Mouse (Mus musculus) MEL (cell line): Measurements from ENCODE around the gene Myt1l.

Source experiments
- CHD1 ChIP-seq: IDR thresholded peaks from 2 replicates; pipeline ENCODE4 v1.6.1; 2012; ENCODE audit warnings: low read depth, mild to moderate bottlenecking, inconsistent platforms, low read length, improper control_type of control experiment
- CTCF ChIP-seq, 3 experiments: IDR thresholded peaks in 2 of 3; conservative IDR thresholded peaks in 1 of 3; 2 replicates each; pipeline ENCODE4 v1.5.1; 2011 to 2012; ENCODE audit warnings: low read length in 3 of 3, low read depth in 2 of 3, mild to moderate bottlenecking in 2 of 3, improper control_type of control experiment in 1 of 3, inconsistent platforms in 1 of 3, mixed read lengths in 1 of 3, moderate library complexity in 1 of 3; ENCODE audit not compliant: control insufficient read depth in 1 of 3, insufficient read depth in 1 of 3, poor library complexity in 1 of 3, severe bottlenecking in 1 of 3
- EP300 ChIP-seq, 2 experiments: IDR thresholded peaks; 2 replicates each; pipeline ENCODE4 v1.6.1; 2011; ENCODE audit warnings: improper control_type of control experiment in 2 of 2, low read length in 2 of 2, low read depth in 1 of 2, mild to moderate bottlenecking in 1 of 2
- GATA1 ChIP-seq: IDR thresholded peaks from 2 replicates; pipeline ENCODE4 v1.6.1; 2011; ENCODE audit warnings: low read depth, low read length, improper control_type of control experiment
- HCFC1 ChIP-seq: IDR thresholded peaks from 2 replicates; pipeline ENCODE4 v1.6.1; 2012; ENCODE audit warnings: low read depth, mild to moderate bottlenecking, inconsistent platforms, low read length, improper control_type of control experiment, moderate library complexity
- MYC ChIP-seq: IDR thresholded peaks from 2 replicates; pipeline ENCODE4 v1.6.1; 2011; ENCODE audit warnings: low read depth, mild to moderate bottlenecking, low read length, improper control_type of control experiment, moderate library complexity
- POLR2A ChIP-seq, 2 experiments: IDR thresholded peaks; 2 replicates each; pipeline ENCODE4 v1.6.1; 2011 to 2012; ENCODE audit warnings: low read length in 2 of 2, mild to moderate bottlenecking in 2 of 2, control low read depth in 1 of 2, improper control_type of control experiment in 1 of 2, low read depth in 1 of 2, moderate library complexity in 1 of 2; ENCODE audit not compliant: control insufficient read depth in 1 of 2, insufficient read depth in 1 of 2, poor library complexity in 1 of 2
- POLR2AphosphoS2 ChIP-seq: IDR thresholded peaks from 2 replicates; pipeline ENCODE4 v1.6.1; 2011; ENCODE audit warnings: low read length, improper control_type of control experiment
- POLR2AphosphoS5 ChIP-seq: IDR thresholded peaks from 2 replicates; pipeline ENCODE4 v1.6.1; 2012; ENCODE audit warnings: low read depth, borderline replicate concordance, mild to moderate bottlenecking, inconsistent platforms, low read length, moderate library complexity, mixed read lengths
- TAL1 ChIP-seq: IDR thresholded peaks from 2 replicates; pipeline ENCODE4 v1.6.1; 2012; ENCODE audit warnings: mild to moderate bottlenecking, inconsistent platforms, low read length, moderate library complexity, mixed read lengths
- TBP ChIP-seq: IDR thresholded peaks from 2 replicates; pipeline ENCODE4 v1.8.0; 2011; ENCODE audit warnings: low read depth, low read length, improper control_type of control experiment
- USF1 ChIP-seq: IDR thresholded peaks from 2 replicates; pipeline ENCODE4 v1.6.1; 2014; ENCODE audit warnings: low read depth, mild to moderate bottlenecking, inconsistent platforms, low read length, improper control_type of control experiment, moderate library complexity

GRCm38 (mm10) chr12:29644721-29645120 is 116.5 kb downstream of the Myt1l start:
- TF ChIP-seq CHD1 = no peak
- no peak for TF ChIP-seq GATA1
- TF ChIP-seq TAL1 = no peak
- TF ChIP-seq EP300 (IDR thresholded peaks at IDR 0.05; ENCODE audit: low read depth in 1 of 2, low read length in 2 of 2) = no peak
- no peak for TF ChIP-seq CTCF (IDR thresholded peaks at IDR 0.05 in 2 of 3, conservative IDR thresholded peaks at IDR 0.05 in 1 of 3; ENCODE audit: control insufficient read depth in 1 of 3, insufficient read depth in 1 of 3, low read depth in 2 of 3, low read length in 3 of 3, poor library complexity in 1 of 3, severe bottlenecking in 1 of 3)
- TF ChIP-seq POLR2AphosphoS5 = no peak
- TF ChIP-seq POLR2AphosphoS2 = no peak
- no peak for TF ChIP-seq MYC
- TF ChIP-seq POLR2A (IDR thresholded peaks at IDR 0.05; ENCODE audit: control insufficient read depth in 1 of 2, insufficient read depth in 1 of 2, low read depth in 1 of 2, low read length in 2 of 2, poor library complexity in 1 of 2) = no peak
- no peak for TF ChIP-seq TBP
- TF ChIP-seq HCFC1 = no peak
- TF ChIP-seq USF1 = no peak
